Mouse (Mus musculus) spleen, postnatal 36 days (tissue): ENCODE data around the gene Tmbim6.
"Not testable (repeated sequence)": the region's sequence is repeated elsewhere in the genome, so short reads cannot be mapped to it uniquely, and the experiment has no call there.

Experiments used
- DNase-seq, 2 experiments: peaks; one replicate each; pipeline ENCODE4 v3.0.0; 2022; ENCODE audit warnings: low spot score in 2 of 2, mixed read lengths in 1 of 2

The Tmbim6 gene

DNA sequence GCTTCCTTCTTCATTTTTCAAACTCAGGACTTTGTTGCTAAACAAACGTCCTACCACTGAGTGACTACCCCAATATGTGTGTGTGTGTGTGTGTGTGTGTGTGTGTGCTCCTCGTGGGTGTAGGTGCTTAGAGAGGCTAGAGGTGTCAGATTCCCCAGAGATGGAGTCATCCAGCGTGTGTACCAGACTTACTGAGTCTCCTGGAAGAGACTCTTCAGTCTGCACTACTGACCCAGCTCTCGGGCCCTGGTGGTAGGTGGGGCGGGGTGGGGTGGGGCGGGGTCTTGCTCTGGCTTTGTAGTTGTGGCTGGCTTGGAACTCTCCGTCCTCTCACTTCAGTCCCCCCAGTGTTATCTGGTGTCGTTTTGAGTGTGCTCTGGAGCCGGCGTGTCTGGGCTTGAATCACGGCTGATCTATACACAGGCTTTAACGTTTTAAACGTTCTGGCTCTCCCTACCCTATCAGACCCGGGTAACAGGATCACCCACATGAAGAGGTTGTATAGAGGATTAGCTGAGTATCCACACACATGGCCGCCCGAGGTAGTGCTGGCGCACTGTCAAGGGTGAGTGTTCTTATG is 25.1 kb downstream of the Tmbim6 start:
- no peak for DNase-seq

GRCm38 (mm10) chr15:99420101-99420500 is 27.4 kb downstream of the Tmbim6 start:
- DNase-seq: no peak

DNA sequence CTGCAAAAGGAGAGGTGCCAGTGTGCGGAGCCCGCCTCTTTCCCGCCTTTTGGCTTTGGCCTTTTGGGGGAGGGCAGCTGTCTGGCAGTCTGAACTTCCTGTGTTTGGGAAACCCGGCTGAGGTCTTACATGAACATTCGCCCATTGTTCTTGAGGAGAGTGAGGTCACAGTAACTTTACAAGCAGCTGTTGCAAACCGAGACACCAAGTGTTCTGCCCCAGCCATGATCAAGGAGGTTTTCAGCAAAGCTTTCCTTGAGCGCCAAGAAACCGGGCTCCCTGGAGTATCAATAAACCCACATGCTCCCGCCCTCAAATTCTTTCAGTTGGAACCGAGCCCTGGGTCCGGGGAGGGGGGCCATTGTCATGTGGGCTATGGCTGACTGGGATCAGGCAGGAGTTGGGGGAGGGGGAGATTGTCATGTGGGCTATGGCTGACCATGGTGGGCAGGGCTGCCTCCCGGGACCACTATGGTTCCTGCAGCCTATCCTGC is 27.9 kb downstream of the Tmbim6 start:
- DNase-seq: no peak

GRCm38 (mm10) chr15:99421152-99421551 is 28.5 kb downstream of the Tmbim6 start:
- no peak for DNase-seq

DNA sequence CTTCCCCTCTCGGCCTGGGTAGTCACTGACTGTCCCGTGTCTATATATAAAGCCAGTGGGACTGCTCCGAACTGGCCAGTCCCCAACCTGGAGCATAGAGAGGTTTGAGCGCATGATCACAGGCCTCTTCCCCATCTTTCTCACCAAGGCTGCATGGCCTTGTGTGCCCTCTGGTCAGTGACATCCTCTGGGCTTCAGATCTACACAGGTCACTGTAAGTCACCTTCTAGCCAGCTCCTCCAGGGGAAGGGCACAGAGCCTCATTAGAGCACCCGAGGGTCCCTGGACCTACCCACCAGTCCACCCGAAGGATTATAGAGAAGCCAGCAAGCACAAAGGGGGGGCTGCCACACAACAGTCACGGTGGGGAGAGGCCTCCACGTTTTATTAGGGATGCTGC is 29.0 kb downstream of the Tmbim6 start:
- DNase-seq: no peak

DNA sequence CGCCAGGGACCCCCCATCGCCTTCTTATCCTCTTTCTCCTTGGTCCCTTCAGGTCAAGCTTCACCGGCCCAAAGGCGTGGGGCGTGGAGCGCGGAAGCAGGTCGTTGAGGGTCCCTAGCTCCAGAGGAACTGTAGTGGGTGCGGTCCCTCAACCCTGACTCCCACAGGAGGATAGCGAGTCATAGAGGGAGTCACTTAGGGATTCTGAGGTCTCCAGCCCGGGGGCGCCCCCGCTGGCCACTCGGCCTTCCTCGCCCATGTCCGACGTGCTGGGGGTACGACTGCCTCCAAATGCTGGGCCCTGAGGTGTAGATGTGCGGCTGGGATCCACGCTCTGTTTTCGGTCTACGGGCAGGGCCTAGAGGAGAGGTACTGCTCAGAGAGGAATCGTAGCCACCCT is 29.9 kb downstream of the Tmbim6 start:
- no peak for DNase-seq

- DNase-seq: no peak
Observed at GRCm38 (mm10) chr15:99423131-99423530, 30.4 kb downstream of the Tmbim6 start.

DNA sequence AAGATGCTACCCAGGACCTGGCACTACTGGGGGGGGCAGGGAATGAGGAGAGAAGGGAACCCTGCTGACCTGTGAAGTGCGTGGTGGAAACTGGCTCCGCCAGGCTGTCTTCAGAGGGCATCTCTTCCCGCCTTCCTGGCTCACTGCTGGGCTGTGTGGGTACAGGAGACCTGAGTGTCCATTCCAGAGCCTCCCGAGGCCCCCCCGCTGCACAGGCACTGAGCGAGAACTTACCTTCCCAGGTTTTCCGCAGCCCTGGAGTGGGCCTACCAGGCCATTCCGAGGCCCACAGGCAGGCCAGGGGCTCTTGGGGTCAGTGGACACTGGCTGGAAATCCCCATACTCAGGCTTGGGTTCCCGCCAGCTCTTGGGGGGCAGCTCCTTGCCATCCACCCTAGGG is 31.2 kb downstream of the Tmbim6 start:
- no peak for DNase-seq

- no peak for DNase-seq
Observed at GRCm38 (mm10) chr15:99430394-99430793, 37.7 kb downstream of the Tmbim6 start.

- no peak for DNase-seq
Observed at GRCm38 (mm10) chr15:99431063-99431462, 38.4 kb downstream of the Tmbim6 start.

- no peak for DNase-seq
Observed at GRCm38 (mm10) chr15:99431504-99431903, 38.8 kb downstream of the Tmbim6 start.

GRCm38 (mm10) chr15:99431967-99432366 is 39.3 kb downstream of the Tmbim6 start:
- no peak for DNase-seq

DNA sequence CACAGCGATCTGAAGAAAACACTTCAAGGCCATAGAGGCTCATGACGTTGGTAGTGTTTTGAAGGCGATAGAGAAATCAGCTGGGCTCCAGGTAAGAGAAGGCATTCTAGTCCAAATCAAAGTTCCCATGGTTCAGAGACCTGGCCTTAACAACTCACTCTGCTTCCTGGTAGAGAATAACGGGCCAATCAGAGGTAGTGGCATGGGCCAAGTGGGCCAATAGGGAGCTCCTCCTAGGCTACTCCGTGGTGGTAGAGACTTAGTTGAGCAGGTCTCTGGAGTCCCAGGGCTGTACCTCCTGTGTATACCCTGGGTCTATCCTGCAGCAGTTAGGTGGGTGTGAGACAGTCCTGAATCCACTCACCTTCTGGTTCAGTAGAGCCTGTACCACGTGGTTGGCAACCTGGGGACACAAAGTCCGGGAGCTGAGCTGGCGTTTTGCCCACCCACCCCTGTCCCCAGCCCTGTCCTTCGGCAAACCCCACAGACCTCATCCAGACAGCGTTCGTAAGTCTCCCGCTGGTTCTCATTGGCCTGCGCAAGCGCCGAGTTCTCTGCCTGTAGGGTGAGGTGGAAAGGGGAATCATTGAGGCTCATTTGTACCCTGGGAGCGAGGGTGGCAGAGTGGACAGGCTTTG is 40.5 kb downstream of the Tmbim6 start:
- no peak for DNase-seq

DNA sequence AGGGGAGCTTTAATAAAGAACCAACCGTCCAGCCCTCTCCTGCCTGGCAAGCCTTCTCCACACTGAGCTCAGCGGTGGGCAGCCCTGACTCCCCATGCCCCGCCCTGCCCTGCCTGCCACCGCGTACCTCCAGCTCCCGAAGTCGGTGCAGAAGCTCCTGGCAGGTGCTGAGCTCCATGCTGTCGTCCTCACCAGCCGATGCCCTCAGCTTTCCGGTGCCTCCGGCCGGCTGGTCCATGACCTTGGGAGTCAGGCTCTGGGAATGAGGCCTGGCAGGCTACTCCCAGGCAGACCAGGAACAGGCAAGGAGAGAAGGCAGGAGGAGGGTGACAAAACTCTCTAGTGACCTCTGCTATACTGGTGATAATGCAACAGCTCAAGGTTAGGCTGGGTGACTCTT is 41.2 kb downstream of the Tmbim6 start:
- DNase-seq: no peak

GRCm38 (mm10) chr15:99438966-99439698 is 46.5 kb downstream of the Tmbim6 start:
- no peak for DNase-seq

- no peak for DNase-seq
Observed at GRCm38 (mm10) chr15:99440112-99440815, 47.6 kb downstream of the Tmbim6 start.

DNA sequence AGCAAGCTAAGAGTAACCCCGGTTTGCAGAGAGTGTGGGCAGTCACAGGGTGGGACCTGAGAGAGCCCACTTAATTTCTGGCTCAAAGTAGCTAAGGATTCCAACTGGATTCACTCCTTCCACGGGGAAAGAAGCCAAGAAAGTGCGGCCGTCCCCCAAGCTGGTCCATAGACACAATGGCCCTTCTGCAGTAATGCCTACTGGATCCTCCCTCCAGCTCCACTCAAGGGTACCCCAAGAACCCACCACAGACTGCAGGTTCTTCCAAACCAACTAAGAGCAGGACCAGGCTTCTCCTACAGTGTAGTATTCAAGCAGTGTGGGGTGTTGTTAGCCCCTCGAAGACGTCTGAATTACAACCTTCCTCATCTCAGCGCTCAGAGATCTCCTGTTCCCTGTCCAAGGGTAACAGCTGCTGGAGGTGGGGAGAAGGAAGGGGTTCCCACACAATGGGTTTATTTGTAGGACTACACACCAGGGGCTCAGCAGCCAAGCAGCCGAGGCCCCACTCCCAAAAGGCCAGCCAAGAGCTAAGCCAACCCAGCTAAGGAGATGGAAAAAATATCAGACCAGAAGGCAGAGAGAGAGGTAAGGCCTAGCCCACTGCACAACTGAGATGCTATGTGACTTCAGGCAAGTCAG is 48.3 kb downstream of the Tmbim6 start:
- DNase-seq: no peak

DNA sequence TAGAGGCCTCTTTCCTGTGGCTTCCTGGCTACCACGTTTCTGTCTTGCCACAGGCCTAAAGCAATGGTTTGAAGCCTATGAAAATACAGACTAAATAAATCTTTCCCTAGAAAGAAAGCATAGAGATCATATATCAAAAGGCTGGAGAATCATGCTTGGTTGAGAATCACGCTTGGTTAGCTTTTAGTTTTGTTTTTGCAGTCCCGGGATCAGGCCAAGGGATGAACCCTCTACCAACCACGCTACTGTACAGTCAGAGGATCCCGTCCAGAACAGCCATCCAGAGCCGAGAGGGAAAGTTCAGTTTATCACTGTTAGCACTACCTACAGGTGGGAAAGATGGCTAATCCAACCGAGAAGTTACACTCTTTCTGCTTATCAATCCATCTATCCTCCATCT is 49.7 kb downstream of the Tmbim6 start:
- no peak for DNase-seq

- DNase-seq: no peak
Observed at GRCm38 (mm10) chr15:99445567-99445966, 52.9 kb downstream of the Tmbim6 start.

DNA sequence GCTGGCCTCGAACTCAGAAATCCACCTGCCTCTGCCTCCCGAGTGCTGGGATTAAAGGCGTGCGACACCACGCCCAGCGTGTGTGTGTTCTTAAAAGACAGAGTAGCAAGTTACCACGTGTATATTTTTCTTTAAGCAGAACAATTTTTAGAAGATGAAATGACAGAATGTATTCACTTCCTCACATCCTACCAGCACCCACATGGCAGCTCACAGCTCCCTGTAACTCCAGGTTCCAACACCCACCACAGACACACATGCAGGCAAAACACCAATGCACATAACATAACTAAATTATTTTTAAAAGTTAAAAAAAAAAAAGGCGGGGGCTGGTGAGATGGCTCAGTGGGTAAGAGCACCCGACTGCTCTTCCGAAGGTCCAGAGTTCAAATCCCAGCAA is 53.5 kb downstream of the Tmbim6 start:
- DNase-seq: not testable (repeated sequence)

- no peak for DNase-seq
Observed at GRCm38 (mm10) chr15:99449131-99449750, 56.6 kb downstream of the Tmbim6 start.
